17 mouse cellular contexts compared by ENCODE assay signal in the genomic region with DNA sequence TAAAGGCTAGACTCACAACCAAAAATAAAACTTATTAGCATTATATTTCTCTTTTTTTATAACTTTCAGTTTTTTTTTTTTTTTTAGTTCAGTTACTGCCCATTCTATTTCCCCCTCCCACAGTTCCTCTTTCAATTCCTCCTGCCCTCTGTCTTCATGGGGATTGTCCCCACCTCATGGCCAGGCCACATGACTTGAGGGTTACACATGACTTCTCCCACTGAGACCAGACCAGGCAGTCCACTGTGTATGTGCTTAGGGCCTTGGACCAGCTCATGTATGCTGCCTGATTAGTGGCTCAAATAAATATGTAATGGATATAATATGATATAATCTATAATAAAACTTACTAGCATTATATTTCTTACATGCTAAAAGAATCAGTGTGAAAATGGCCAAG.
"Had no signal": no experiment of that assay in that cellular context is flagged by ENCODE, and none has a peak within 500 bp of the region (broad histone marks: within the 10 kb centered on the region; RNA-seq: fewer than 3 reads in every experiment).

No protein-coding gene starts in this region.

- H3K4me3 ChIP-seq: neural tube, embryonic 12.5 days; neural tube, embryonic 13.5 days; neural tube, embryonic 15.5 days; stomach, embryonic 15.5 days had no signal

- DNase-seq: retina, postnatal 1 day; right cerebral cortex, adult 18-20 months; right cerebral cortex, postnatal 14 days; right cerebral cortex, postnatal 25 days; right cerebral cortex, postnatal 4 days; spleen, adult 18-20 months; thymus, adult 18-20 months; thymus, adult 2 months; thymus, postnatal 14 days; thymus, postnatal 25 days; thymus, postnatal 36 days; thymus, postnatal 4 days had no signal

- H3K9me3 ChIP-seq: neural tube, embryonic 12.5 days; neural tube, embryonic 13.5 days; neural tube, embryonic 15.5 days; stomach, embryonic 15.5 days had no signal

- H3K4me1 ChIP-seq: neural tube, embryonic 12.5 days; neural tube, embryonic 13.5 days; neural tube, embryonic 15.5 days; stomach, embryonic 15.5 days had no signal

- H3K36me3 ChIP-seq: neural tube, embryonic 12.5 days; neural tube, embryonic 13.5 days; neural tube, embryonic 15.5 days; stomach, embryonic 15.5 days had no signal

- H3K4me2 ChIP-seq: neural tube, embryonic 12.5 days; neural tube, embryonic 13.5 days; neural tube, embryonic 15.5 days; stomach, embryonic 15.5 days had no signal

- H3K27ac ChIP-seq: neural tube, embryonic 12.5 days; neural tube, embryonic 13.5 days; neural tube, embryonic 15.5 days; stomach, embryonic 15.5 days; stomach, postnatal 0 days had no signal

- H3K27me3 ChIP-seq: neural tube, embryonic 12.5 days; neural tube, embryonic 13.5 days; neural tube, embryonic 15.5 days; stomach, embryonic 15.5 days had no signal

- H3K9ac ChIP-seq: neural tube, embryonic 12.5 days; neural tube, embryonic 13.5 days; neural tube, embryonic 15.5 days; stomach, embryonic 15.5 days had no signal
